Mouse (Mus musculus) stomach, postnatal 0 days (tissue): ENCODE measurements around the gene Gm43951.

ENCODE experiments used
- CTCF ChIP-seq: IDR thresholded peaks from 2 replicates; pipeline ENCODE4 v1.5.1; 2016; ENCODE audit warnings: antibody characterized with exemption, low read depth, mild to moderate bottlenecking, moderate library complexity
- EP300 ChIP-seq: optimal IDR thresholded peaks from 2 replicates; pipeline ENCODE3; 2016; ENCODE audit warnings: antibody characterized with exemption

- TF ChIP-seq CTCF: no peak
- TF ChIP-seq EP300: no peak
Observed at GRCm38 (mm10) chr11:72234013-72234412, 27.4 kb upstream of the Gm43951 start.
